Mouse (Mus musculus) limb, embryonic 12.5 days (tissue): ENCODE results near the gene Ints4. TPM values are rescaled to one million over a fixed set of nuclear protein-coding genes. Genes with fewer than 3 reads are reported as not detected.

Experiments used
- ATAC-seq: fragments of 200-750 bp; cut with Nextera tagmentation; 2 replicates; pipeline ENCODE4 v1.8.0; 2017; ENCODE audit warnings: low read depth, moderate TSS enrichment; ENCODE audit not compliant: insufficient number of reproducible peaks, insufficient read depth, low FRiP score, low TSS enrichment
- H3K27ac ChIP-seq: fragments of 300-500 bp; sonication (generic); 2 replicates; pipeline ENCODE4 v1.5.1; 2016; ENCODE audit warnings: mild to moderate bottlenecking, moderate library complexity
- H3K27me3 ChIP-seq: fragments of 300-500 bp; sonication (generic); 2 replicates; pipeline ENCODE4 v1.6.1; 2016; ENCODE audit warnings: mild to moderate bottlenecking, moderate library complexity
- H3K36me3 ChIP-seq: fragments of 300-500 bp; sonication (generic); 2 replicates; pipeline ENCODE4 v1.6.1; 2016; ENCODE audit warnings: mild to moderate bottlenecking, moderate library complexity
- H3K4me1 ChIP-seq: fragments of 300-500 bp; sonication (generic); replicated peaks from 2 replicates; pipeline ENCODE4 v1.6.1; 2016
- H3K4me2 ChIP-seq: fragments of 300-500 bp; sonication (generic); 2 replicates; pipeline ENCODE4 v1.6.1; 2016; ENCODE audit warnings: mild to moderate bottlenecking, moderate library complexity
- H3K4me3 ChIP-seq: fragments of 300-500 bp; sonication (generic); replicated peaks from 2 replicates; pipeline ENCODE4 v1.5.1; 2016; ENCODE audit warnings: mild to moderate bottlenecking
- H3K9ac ChIP-seq: fragments of 300-500 bp; sonication (generic); replicated peaks from 2 replicates; pipeline ENCODE4 v1.6.1; 2016; ENCODE audit warnings: mild to moderate bottlenecking, moderate library complexity
- H3K9me3 ChIP-seq: fragments of 300-500 bp; sonication (generic); 2 replicates; pipeline ENCODE4 v1.6.1; 2016; ENCODE audit warnings: mild to moderate bottlenecking, moderate library complexity
- WGBS: fragments of 180-500 bp; shearing (Covaris S2); methylation state at CpG from one replicate; pipeline ENCODE4 v1.1.7; 2016; 5-methylcytosine and 5-hydroxymethylcytosine counted together
- polyA plus RNA-seq: library from polyadenylated mRNA; unstranded; fragments of >200 nt; fragmentation: Nextera tagmentation; extraction: Ambion mirVana; gene quantifications from 2 replicates; pipeline ENCODE4 v1.2.1, GENCODE M21; 2016

The Ints4 gene
- polyA plus RNA-seq, 1 experiment from 2014 or later: 61.2 TPM

DNA sequence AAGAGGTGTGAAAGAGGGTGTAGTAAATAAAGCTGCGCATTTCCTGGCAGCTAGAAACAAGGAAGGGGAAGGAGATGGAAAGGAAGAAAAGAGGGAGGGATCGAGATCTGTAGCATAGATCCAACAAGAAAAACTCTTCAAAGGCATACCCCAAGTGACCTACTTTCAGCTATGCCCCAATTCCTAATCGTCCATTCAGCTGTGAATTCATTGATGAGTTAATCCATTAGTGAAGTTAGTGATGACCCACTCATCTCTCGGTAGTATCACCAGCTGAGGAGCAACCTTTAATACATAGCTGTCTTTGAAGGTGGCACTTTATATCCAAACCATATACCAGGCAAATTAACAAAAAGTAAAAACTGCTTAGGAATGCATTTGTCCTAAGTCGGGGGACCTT is 107.8 kb downstream of the Ints4 start:
- ATAC-seq: no peak
- Histone ChIP-seq H3K4me2 (no peak overlapping the region), H3K27ac (no peak overlapping the region), H3K36me3 (peaks cover 11% of the 10 kb centered on the region; the same call in 1 of the 2 replicates), H3K4me1 (peaks cover 12% of the 10 kb centered on the region; the same call in 1 of the 2 replicates), H3K9me3 (no peaks in the 10 kb centered on the region), H3K27me3 (no peaks in the 10 kb centered on the region), H3K9ac (no peak overlapping the region), H3K4me3 (no peak overlapping the region)
- 88% methylated on average over 5 of the region's 5 CpGs for WGBS

GRCm38 (mm10) chr7:97590488-97590887 is 109.7 kb downstream of the Ints4 start:
- H3K9ac ChIP-seq: no peak overlapping the region
- H3K27me3 ChIP-seq: no peaks in the 10 kb centered on the region
- no peak overlapping the region for H3K4me3 ChIP-seq
- WGBS: 26% methylated on average over 3 of the region's 3 CpGs
- peaks cover 12% of the 10 kb centered on the region; the same call in 1 of the 2 replicates for H3K4me1 ChIP-seq
- no peak overlapping the region for H3K27ac ChIP-seq
- no peak; the same call in 1 of the 2 replicates for ATAC-seq
- no peaks in the 10 kb centered on the region for H3K9me3 ChIP-seq
- H3K36me3 ChIP-seq: peaks cover 11% of the 10 kb centered on the region; the same call in 1 of the 2 replicates
- H3K4me2 ChIP-seq: no peak overlapping the region

Other genes starting within 250 kb of the Ints4 start
- 2.8 and 2.9 TPM in 2 replicates for gene Usp35, start 148.9 kb upstream of the Ints4 start, polyA plus RNA-seq
- gene Kctd21, start 148.6 kb upstream of the Ints4 start, polyA plus RNA-seq: 3.6 and 4.7 TPM in 2 replicates
- gene Alg8, start 109.3 kb upstream of the Ints4 start, polyA plus RNA-seq: 35.9 and 38.7 TPM in 2 replicates
- gene Ndufc2, start 81.0 kb upstream of the Ints4 start, polyA plus RNA-seq: 365 and 384 TPM in 2 replicates
- 0.60 and 0.64 TPM in 2 replicates for gene Thrsp, start 63.2 kb upstream of the Ints4 start, polyA plus RNA-seq
- 1.5 and 2.0 TPM in 2 replicates for gene Kctd14, start 29.6 kb upstream of the Ints4 start, polyA plus RNA-seq
- 55.2 and 55.5 TPM in 2 replicates for gene Aamdc, start 98.5 kb downstream of the Ints4 start, polyA plus RNA-seq
- 33.6 and 34.3 TPM in 2 replicates for gene Rsf1, start 98.9 kb downstream of the Ints4 start, polyA plus RNA-seq
- gene Clns1a, start 215.7 kb downstream of the Ints4 start, polyA plus RNA-seq: 240 and 245 TPM in 2 replicates